Mouse (Mus musculus): ENCODE measurements around the gene Nkx2-3. TPM values are rescaled to one million over a fixed set of nuclear protein-coding genes. Genes with fewer than 3 reads are reported as not detected.

Gene Nkx2-3
- polyA plus RNA-seq, 1 experiment from 2014 or later: 4.1 TPM

DNA sequence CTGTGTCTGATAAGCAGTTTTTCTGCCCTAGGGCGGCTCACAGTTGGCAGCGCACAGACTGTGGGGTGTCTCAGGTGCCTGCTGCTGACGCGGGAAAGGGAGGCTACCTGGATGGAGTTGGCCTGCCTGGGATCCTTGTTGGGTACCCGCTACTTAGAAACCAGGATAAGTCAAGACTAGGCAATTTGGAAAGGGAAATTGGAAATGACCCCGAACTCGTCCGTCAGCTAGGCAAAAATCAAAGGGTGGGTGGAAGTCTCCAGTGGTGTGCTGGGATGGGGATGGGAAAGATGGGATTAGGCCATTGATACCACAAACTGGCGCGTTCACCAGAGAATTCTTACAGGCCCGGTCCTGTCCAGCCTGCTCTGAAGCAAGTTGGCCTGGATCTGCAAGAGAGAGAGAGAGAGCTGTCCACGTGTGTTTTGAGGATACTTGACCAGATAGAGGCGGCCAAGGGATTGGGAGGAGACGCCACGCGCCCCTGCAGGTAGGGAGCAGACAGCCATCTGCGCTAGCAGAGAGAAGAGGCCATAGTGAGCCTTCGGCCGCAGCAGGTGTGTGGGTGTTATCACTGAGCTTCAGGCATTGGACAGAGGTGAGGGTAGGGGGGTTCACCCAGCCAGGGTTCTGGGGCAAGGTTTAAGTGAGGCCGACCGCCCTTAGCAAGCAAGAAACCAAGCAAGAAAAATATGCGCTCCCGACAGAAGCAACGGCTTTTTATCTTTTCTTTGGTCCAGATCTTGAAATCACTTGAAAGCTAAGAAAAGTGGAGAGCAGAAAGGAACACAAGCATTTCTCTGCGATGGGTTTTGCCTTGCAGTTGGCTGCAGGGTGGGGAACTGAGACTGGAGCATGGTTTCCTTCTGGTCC lies 2.4 kb upstream of the Nkx2-3 start:
- Histone ChIP-seq H3K4me3 (ENCODE audit: low read depth, low read length) (no peak overlapping the region), H3K9ac (ENCODE audit: low read length) (no peak overlapping the region), H3K4me1 (replicated peaks; ENCODE audit: control insufficient read depth, insufficient read depth, low read length) (peaks cover 29% of the 10 kb centered on the region), H3K27me3 (ENCODE audit: control insufficient read depth, insufficient read depth, low read length) (peaks cover 84% of the 10 kb centered on the region), H3K4me2 (ENCODE audit: low read depth, low read length, severe bottlenecking) (0 out of 2 replicates have a peak overlapping the region, but pooled peaks have one; percentile 5), H3K27ac (ENCODE audit: low read depth, low read length) (no peak overlapping the region), H3K9me3 (ENCODE audit: control insufficient read depth, low read length) (no peaks in the 10 kb centered on the region), H3K36me3 (ENCODE audit: control insufficient read depth, insufficient read depth, low read length) (no peaks in the 10 kb centered on the region)
- no peak for ATAC-seq (replicated peaks; ENCODE audit: low FRiP score)
- WGBS: under 1% methylated on average over 25 of the region's 25 CpGs
- peak; percentile 65 for DNase-seq (ENCODE audit: low spot score)

DNA sequence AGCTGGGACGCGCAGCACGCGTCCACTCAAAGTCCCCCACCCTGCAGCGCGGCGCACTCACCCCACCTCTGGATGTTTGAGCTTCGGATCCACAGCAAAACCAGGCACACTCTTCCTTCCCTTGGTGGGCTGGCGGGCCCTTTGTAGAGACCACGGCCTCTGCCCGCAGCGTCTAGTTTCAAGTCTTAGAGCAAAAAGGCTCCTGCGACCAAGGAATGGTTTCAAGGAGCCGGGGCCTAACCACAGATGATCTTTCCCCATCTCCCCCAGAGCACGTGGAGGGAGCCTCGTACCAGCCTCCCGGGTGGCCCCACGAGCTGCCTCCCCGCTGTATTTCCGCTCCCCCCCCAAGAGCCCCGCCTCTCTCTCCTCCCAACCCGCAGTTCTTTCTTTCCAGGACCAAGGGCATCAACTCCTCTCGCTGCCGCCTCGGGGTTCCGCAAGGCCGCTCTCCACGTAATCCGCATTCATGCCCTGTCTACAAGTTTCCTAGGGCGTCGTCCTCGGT lies 1.7 kb upstream of the Nkx2-3 start:
- DNase-seq (ENCODE audit: low spot score): peak; percentile 67
- Histone ChIP-seq H3K27ac (ENCODE audit: low read depth, low read length) (no peak overlapping the region), H3K4me3 (ENCODE audit: low read depth, low read length) (no peak overlapping the region; the same call in 1 of the 2 replicates), H3K27me3 (ENCODE audit: control insufficient read depth, insufficient read depth, low read length) (peaks cover 81% of the 10 kb centered on the region), H3K4me1 (replicated peaks; ENCODE audit: control insufficient read depth, insufficient read depth, low read length) (peaks cover 35% of the 10 kb centered on the region), H3K9me3 (ENCODE audit: control insufficient read depth, low read length) (no peaks in the 10 kb centered on the region), H3K4me2 (ENCODE audit: low read depth, low read length, severe bottlenecking) (peak overlapping the region; percentile 11; the same call in 1 of the 2 replicates), H3K9ac (ENCODE audit: low read length) (no peak overlapping the region), H3K36me3 (ENCODE audit: control insufficient read depth, insufficient read depth, low read length) (no peaks in the 10 kb centered on the region)
- 2% methylated on average over 32 of the region's 32 CpGs for WGBS
- no peak for ATAC-seq (replicated peaks; ENCODE audit: low FRiP score)

DNA sequence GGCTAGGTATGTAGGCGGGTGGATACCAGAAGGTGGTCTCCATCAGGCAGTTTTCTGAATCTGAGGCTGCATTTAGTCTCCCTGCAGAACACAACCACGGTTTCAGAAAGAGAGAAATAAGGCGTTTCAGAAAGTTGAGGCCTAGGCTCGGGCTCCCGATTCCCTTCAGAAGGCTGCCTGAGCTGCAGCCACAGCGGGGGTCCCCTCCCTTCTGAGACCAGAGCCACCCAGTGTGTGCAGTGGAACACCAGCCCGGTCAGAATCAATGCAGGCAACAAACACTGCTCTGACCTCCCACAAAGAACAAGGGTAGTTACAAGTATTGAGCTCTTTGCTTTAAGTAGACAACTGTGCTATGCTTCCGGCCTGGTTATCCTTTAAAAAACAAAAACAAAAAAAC lies 1.0 kb upstream of the Nkx2-3 start:
- H3K9me3 ChIP-seq (ENCODE audit: control insufficient read depth, low read length): no peaks in the 10 kb centered on the region
- peaks cover 38% of the 10 kb centered on the region for H3K4me1 ChIP-seq (replicated peaks; ENCODE audit: control insufficient read depth, insufficient read depth, low read length)
- H3K27me3 ChIP-seq (ENCODE audit: control insufficient read depth, insufficient read depth, low read length): peaks cover 76% of the 10 kb centered on the region
- WGBS: 2% methylated on average over 8 of the region's 8 CpGs
- H3K9ac ChIP-seq (ENCODE audit: low read length): no peak overlapping the region
- H3K36me3 ChIP-seq (ENCODE audit: control insufficient read depth, insufficient read depth, low read length): no peaks in the 10 kb centered on the region
- ATAC-seq (replicated peaks; ENCODE audit: low FRiP score): no peak
- no peak overlapping the region for H3K4me2 ChIP-seq (ENCODE audit: low read depth, low read length, severe bottlenecking)
- peak; percentile 60 for DNase-seq (ENCODE audit: low spot score)
- H3K27ac ChIP-seq (ENCODE audit: low read depth, low read length): no peak overlapping the region
- H3K4me3 ChIP-seq (ENCODE audit: low read depth, low read length): no peak overlapping the region

DNA sequence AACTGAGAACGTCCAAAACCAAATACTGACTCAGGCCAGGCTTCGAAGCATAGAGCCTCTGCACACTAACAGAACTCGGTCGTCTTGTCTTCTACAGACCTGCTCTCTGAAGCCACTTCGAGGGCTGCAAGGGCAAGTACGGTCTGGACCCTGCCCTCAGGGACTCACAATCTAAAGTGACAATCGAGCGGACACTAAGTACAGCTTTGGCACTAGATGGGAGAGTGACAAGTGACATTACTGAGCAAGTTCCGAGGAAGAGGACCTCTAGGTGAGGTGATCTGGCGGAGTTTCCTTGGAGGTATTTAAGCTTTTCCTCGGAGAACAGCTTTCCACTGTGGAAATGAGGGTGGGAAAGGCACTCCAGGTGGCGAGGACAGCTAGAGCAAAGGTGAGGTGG lies 564 bp upstream of the Nkx2-3 start:
- H3K36me3 ChIP-seq (ENCODE audit: control insufficient read depth, insufficient read depth, low read length): no peaks in the 10 kb centered on the region
- H3K9ac ChIP-seq (ENCODE audit: low read length): no peak overlapping the region
- no peaks in the 10 kb centered on the region for H3K9me3 ChIP-seq (ENCODE audit: control insufficient read depth, low read length)
- H3K4me3 ChIP-seq (ENCODE audit: low read depth, low read length): no peak overlapping the region
- no peak overlapping the region for H3K27ac ChIP-seq (ENCODE audit: low read depth, low read length)
- WGBS: 3% methylated on average over 12 of the region's 12 CpGs
- H3K4me1 ChIP-seq (replicated peaks; ENCODE audit: control insufficient read depth, insufficient read depth, low read length): peaks cover 38% of the 10 kb centered on the region
- no peak for ATAC-seq (replicated peaks; ENCODE audit: low FRiP score)
- DNase-seq (ENCODE audit: low spot score): peak; percentile 55
- peak overlapping the region; percentile 22; the same call in 1 of the 2 replicates for H3K4me2 ChIP-seq (ENCODE audit: low read depth, low read length, severe bottlenecking)
- H3K27me3 ChIP-seq (ENCODE audit: control insufficient read depth, insufficient read depth, low read length): peaks cover 73% of the 10 kb centered on the region

DNA sequence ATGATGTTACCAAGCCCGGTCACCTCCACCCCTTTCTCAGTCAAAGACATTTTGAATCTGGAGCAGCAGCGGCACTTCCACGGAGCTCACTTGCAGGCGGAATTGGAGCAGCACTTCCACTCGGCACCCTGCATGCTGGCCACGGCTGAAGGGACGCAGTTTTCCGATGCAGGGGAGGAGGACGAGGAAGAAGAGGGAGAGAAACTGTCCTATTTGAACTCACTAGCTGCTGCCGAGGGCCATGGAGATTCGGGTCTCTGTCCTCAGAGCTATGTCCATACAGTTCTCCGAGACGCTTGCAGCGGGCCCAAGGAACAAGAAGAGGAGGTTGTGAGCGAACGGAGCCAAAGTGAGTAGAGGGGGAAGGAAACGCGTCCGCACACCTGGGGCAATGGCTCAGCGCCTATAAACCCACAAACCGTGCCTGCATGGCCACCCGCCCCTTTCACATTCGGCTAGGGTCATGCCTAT lies 411 bp downstream of the Nkx2-3 start:
- Histone ChIP-seq H3K27ac (ENCODE audit: low read depth, low read length) (no peak overlapping the region), H3K36me3 (ENCODE audit: control insufficient read depth, insufficient read depth, low read length) (no peaks in the 10 kb centered on the region), H3K4me3 (ENCODE audit: low read depth, low read length) (peak overlapping the region; percentile 45), H3K4me2 (ENCODE audit: low read depth, low read length, severe bottlenecking) (peak overlapping the region; percentile 80), H3K9ac (ENCODE audit: low read length) (peak overlapping the region; percentile 48), H3K9me3 (ENCODE audit: control insufficient read depth, low read length) (no peaks in the 10 kb centered on the region), H3K27me3 (ENCODE audit: control insufficient read depth, insufficient read depth, low read length) (peaks cover 68% of the 10 kb centered on the region), H3K4me1 (replicated peaks; ENCODE audit: control insufficient read depth, insufficient read depth, low read length) (peaks cover 41% of the 10 kb centered on the region)
- ATAC-seq (replicated peaks; ENCODE audit: low FRiP score): no peak
- WGBS: under 1% methylated on average over 23 of the region's 23 CpGs
- peak; percentile 66 for DNase-seq (ENCODE audit: low spot score)

DNA sequence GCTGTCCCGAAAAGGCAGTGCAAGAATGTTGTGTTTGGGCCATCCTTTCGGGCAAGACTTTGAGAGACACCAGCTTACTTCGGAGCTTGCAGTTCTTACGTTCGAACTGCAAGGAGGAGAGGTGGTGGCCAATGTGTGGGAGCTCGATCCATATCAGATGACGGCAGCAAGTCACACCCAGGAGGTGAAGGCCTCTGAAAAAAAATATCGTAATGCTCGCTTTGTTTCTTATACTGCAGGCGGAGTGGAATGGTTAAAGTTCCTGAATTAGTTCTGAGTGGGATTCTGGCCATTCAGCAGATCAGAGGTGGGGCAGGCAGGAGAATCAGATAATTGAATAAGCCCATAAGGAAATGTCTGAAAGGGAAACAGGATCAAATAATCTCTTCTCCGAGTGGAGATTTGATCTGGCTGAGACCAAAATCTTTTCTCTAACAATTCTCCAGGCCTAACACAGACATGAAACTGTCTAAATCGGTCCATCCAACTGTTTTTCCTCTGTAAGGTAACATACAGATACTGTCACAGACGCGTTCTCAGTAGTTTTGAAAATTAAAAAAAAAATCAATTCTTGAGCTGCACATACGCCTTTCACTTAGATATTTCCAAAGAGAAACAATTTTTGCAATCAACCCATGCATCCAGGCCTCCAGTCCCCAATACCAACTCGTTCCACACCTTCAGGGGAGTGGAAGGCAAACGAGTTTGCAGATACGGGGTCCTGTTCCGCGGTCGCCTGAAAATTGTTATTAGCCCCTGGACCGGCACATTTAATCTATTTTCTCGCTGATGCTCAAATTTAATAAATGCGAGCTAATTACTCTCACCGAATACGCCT lies 1.4 kb downstream of the Nkx2-3 start:
- H3K9me3 ChIP-seq (ENCODE audit: control insufficient read depth, low read length): no peaks in the 10 kb centered on the region
- peaks cover 41% of the 10 kb centered on the region for H3K4me1 ChIP-seq (replicated peaks; ENCODE audit: control insufficient read depth, insufficient read depth, low read length)
- H3K4me2 ChIP-seq (ENCODE audit: low read depth, low read length, severe bottlenecking): peak overlapping the region; percentile 80
- peak; percentile 60 for DNase-seq (ENCODE audit: low spot score)
- 2% methylated on average over 26 of the region's 26 CpGs for WGBS
- ATAC-seq (replicated peaks; ENCODE audit: low FRiP score): no peak
- H3K27ac ChIP-seq (ENCODE audit: low read depth, low read length): no peak overlapping the region
- H3K36me3 ChIP-seq (ENCODE audit: control insufficient read depth, insufficient read depth, low read length): no peaks in the 10 kb centered on the region
- H3K27me3 ChIP-seq (ENCODE audit: control insufficient read depth, insufficient read depth, low read length): peaks cover 70% of the 10 kb centered on the region
- peak overlapping the region; percentile 45 for H3K4me3 ChIP-seq (ENCODE audit: low read depth, low read length)
- peak overlapping the region; percentile 74; the same call in 1 of the 2 replicates for H3K9ac ChIP-seq (ENCODE audit: low read length)

DNA sequence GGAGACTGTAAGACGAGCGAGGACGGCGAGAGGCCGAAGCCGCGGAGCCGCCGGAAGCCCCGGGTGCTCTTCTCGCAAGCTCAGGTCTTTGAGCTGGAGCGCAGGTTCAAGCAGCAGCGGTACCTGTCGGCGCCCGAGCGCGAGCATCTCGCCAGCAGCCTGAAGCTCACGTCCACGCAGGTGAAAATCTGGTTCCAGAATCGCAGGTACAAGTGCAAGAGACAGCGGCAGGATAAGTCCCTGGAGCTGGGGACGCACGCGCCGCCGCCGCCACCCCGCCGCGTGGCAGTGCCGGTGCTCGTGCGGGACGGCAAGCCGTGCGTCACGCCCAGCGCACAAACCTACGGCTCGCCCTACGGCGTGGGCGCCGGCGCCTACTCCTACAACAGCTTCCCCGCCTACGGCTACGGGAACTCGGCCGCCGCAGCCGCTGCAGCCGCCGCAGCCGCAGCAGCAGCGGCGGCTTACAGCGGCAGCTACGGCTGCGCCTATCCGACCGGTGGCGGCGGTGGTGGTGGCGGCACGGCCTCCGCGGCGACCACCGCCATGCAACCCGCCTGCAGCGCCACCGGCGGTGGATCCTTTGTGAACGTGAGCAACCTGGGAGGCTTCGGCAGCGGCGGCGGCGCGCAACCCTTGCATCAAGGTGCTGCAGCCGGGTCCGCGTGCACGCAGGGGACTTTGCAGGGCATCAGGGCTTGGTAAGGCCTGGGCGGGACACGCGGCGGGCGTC lies 2.4 kb downstream of the Nkx2-3 start:
- peaks cover 74% of the 10 kb centered on the region for H3K27me3 ChIP-seq (ENCODE audit: control insufficient read depth, insufficient read depth, low read length)
- H3K9me3 ChIP-seq (ENCODE audit: control insufficient read depth, low read length): no peaks in the 10 kb centered on the region
- ATAC-seq (replicated peaks; ENCODE audit: low FRiP score) (no peak), DNase-seq (ENCODE audit: low spot score) (peak; percentile 79)
- H3K4me2 ChIP-seq (ENCODE audit: low read depth, low read length, severe bottlenecking): peak overlapping the region; percentile 80
- no peaks in the 10 kb centered on the region for H3K36me3 ChIP-seq (ENCODE audit: control insufficient read depth, insufficient read depth, low read length)
- peak overlapping the region; percentile 85; the same call in 1 of the 2 replicates for H3K27ac ChIP-seq (ENCODE audit: low read depth, low read length)
- under 1% methylated on average over 90 of the region's 92 CpGs for WGBS
- peak overlapping the region; percentile 74 for H3K9ac ChIP-seq (ENCODE audit: low read length)
- H3K4me1 ChIP-seq (replicated peaks; ENCODE audit: control insufficient read depth, insufficient read depth, low read length): peaks cover 41% of the 10 kb centered on the region
- H3K4me3 ChIP-seq (ENCODE audit: low read depth, low read length): peak overlapping the region; percentile 45

DNA sequence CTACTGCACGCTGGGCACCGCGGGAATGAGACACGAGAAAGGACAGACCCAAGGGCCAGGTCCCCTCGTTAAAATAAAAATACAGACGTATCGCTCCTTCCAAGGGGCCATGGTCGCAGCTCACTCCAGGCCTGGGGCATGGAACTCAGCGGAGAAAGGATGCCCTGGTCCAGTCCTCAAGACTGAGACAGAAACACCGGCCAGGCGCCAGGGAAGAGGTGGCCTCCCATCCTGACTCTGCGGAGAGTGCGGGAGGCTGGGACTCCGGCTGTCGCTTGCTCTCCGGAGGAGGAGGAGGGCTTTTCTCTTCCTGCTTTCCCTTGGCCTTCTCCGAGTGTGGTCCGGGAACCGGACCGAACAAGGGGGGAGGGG lies 2.9 kb downstream of the Nkx2-3 start:
- H3K9me3 ChIP-seq (ENCODE audit: control insufficient read depth, low read length): no peaks in the 10 kb centered on the region
- H3K4me3 ChIP-seq (ENCODE audit: low read depth, low read length): peak overlapping the region; percentile 45
- under 1% methylated on average over 20 of the region's 20 CpGs for WGBS
- ATAC-seq (replicated peaks; ENCODE audit: low FRiP score) (no peak), DNase-seq (ENCODE audit: low spot score) (peak; percentile 77)
- no peaks in the 10 kb centered on the region for H3K36me3 ChIP-seq (ENCODE audit: control insufficient read depth, insufficient read depth, low read length)
- H3K4me1 ChIP-seq (replicated peaks; ENCODE audit: control insufficient read depth, insufficient read depth, low read length): peaks cover 41% of the 10 kb centered on the region
- H3K27ac ChIP-seq (ENCODE audit: low read depth, low read length): peak overlapping the region; percentile 85; the same call in 1 of the 2 replicates
- H3K4me2 ChIP-seq (ENCODE audit: low read depth, low read length, severe bottlenecking): peak overlapping the region; percentile 80
- peak overlapping the region; percentile 74 for H3K9ac ChIP-seq (ENCODE audit: low read length)
- H3K27me3 ChIP-seq (ENCODE audit: control insufficient read depth, insufficient read depth, low read length): peaks cover 74% of the 10 kb centered on the region
